Mouse (Mus musculus) MEL (cell line): ENCODE data around the gene Sh3glb1. TPM values are rescaled to one million over a fixed set of nuclear protein-coding genes. Genes with fewer than 3 reads are reported as not detected.

Experiments
- DNase-seq: peaks from one replicate; pipeline ENCODE4 v3.0.0; 2011; ENCODE audit warnings: low read depth, low spot score
- H3K27ac ChIP-seq: 2 replicates; pipeline ENCODE4 v1.5.1; 2012; ENCODE audit warnings: low read depth, mild to moderate bottlenecking, control low read depth, low read length, moderate library complexity; ENCODE audit not compliant: control insufficient read depth
- H3K27me3 ChIP-seq, 2 experiments: fragments of 150-350 bp in 1 of 2; sonication (generic) in 1 of 2; 2 replicates each; pipeline ENCODE4 v1.6.1; 2012; ENCODE audit warnings: low read length in 2 of 2, mild to moderate bottlenecking in 2 of 2, improper control_type of control experiment in 1 of 2, moderate library complexity in 1 of 2; ENCODE audit not compliant: insufficient read depth in 2 of 2, control insufficient read depth in 1 of 2
- H3K36me3 ChIP-seq, 2 experiments: 2 replicates each; pipeline ENCODE4 v1.6.1; 2012 to 2014; ENCODE audit warnings: low read length in 2 of 2, improper control_type of control experiment in 1 of 2, inconsistent platforms in 1 of 2, mild to moderate bottlenecking in 1 of 2; ENCODE audit not compliant: insufficient read depth in 2 of 2, control insufficient read depth in 1 of 2
- H3K4me1 ChIP-seq, 2 experiments: fragments of 150-350 bp in 1 of 2; sonication (generic) in 1 of 2; 2 replicates each; pipeline ENCODE4 v1.6.1; 2012; ENCODE audit warnings: low read length in 2 of 2, improper control_type of control experiment in 1 of 2, mild to moderate bottlenecking in 1 of 2; ENCODE audit not compliant: insufficient read depth in 2 of 2, control insufficient read depth in 1 of 2
- H3K4me3 ChIP-seq, 2 experiments: fragments of 150-350 bp in 1 of 2; sonication (generic) in 1 of 2; 2 replicates each; pipeline ENCODE4 v1.5.1; 2012; ENCODE audit warnings: low read depth in 2 of 2, low read length in 2 of 2, mild to moderate bottlenecking in 2 of 2, moderate library complexity in 2 of 2, control low read depth in 1 of 2, improper control_type of control experiment in 1 of 2; ENCODE audit not compliant: control insufficient read depth in 1 of 2, insufficient read depth in 1 of 2
- H3K79me2 ChIP-seq: 2 replicates; pipeline ENCODE4 v1.6.1; 2012; ENCODE audit warnings: mild to moderate bottlenecking, low read length, moderate library complexity; ENCODE audit not compliant: control insufficient read depth, poor library complexity, insufficient read depth
- H3K9ac ChIP-seq: 2 replicates; pipeline ENCODE4 v1.6.1; 2012; ENCODE audit warnings: low read depth, mild to moderate bottlenecking, control low read depth, low read length, moderate library complexity; ENCODE audit not compliant: control insufficient read depth, poor library complexity, severe bottlenecking
- H3K9me3 ChIP-seq: fragments of 150-350 bp; sonication (generic); replicated peaks from 2 replicates; pipeline ENCODE4 v1.6.1; 2012; ENCODE audit warnings: mild to moderate bottlenecking, low read length, improper control_type of control experiment, moderate library complexity; ENCODE audit not compliant: insufficient read depth
- CHD1 ChIP-seq: IDR thresholded peaks from 2 replicates; pipeline ENCODE4 v1.6.1; 2012; ENCODE audit warnings: low read depth, mild to moderate bottlenecking, inconsistent platforms, low read length, improper control_type of control experiment
- CHD2 ChIP-seq: IDR thresholded peaks from 2 replicates; pipeline ENCODE4 v1.6.1; 2011; ENCODE audit warnings: low read length, improper control_type of control experiment
- CTCF ChIP-seq, 3 experiments: IDR thresholded peaks in 2 of 3; conservative IDR thresholded peaks in 1 of 3; 2 replicates each; pipeline ENCODE4 v1.5.1; 2011 to 2012; ENCODE audit warnings: low read length in 3 of 3, low read depth in 2 of 3, mild to moderate bottlenecking in 2 of 3, improper control_type of control experiment in 1 of 3, inconsistent platforms in 1 of 3, mixed read lengths in 1 of 3, moderate library complexity in 1 of 3; ENCODE audit not compliant: control insufficient read depth in 1 of 3, insufficient read depth in 1 of 3, poor library complexity in 1 of 3, severe bottlenecking in 1 of 3
- ELF1 ChIP-seq: IDR thresholded peaks from 2 replicates; pipeline ENCODE4 v1.6.1; 2014; ENCODE audit warnings: low read depth, mild to moderate bottlenecking, inconsistent platforms, low read length, improper control_type of control experiment, moderate library complexity
- ETS1 ChIP-seq: IDR thresholded peaks from 2 replicates; pipeline ENCODE4 v1.6.1; 2012; ENCODE audit warnings: low read depth, mild to moderate bottlenecking, inconsistent platforms, low read length, improper control_type of control experiment, moderate library complexity
- GABPA ChIP-seq: IDR thresholded peaks from 2 replicates; pipeline ENCODE4 v1.6.1; 2012; ENCODE audit warnings: low read depth, mild to moderate bottlenecking, inconsistent platforms, low read length, improper control_type of control experiment, moderate library complexity
- GATA1 ChIP-seq: IDR thresholded peaks from 2 replicates; pipeline ENCODE4 v1.6.1; 2011; ENCODE audit warnings: low read depth, low read length, improper control_type of control experiment
- HCFC1 ChIP-seq: IDR thresholded peaks from 2 replicates; pipeline ENCODE4 v1.6.1; 2012; ENCODE audit warnings: low read depth, mild to moderate bottlenecking, inconsistent platforms, low read length, improper control_type of control experiment, moderate library complexity
- JUND ChIP-seq: IDR thresholded peaks from 2 replicates; pipeline ENCODE4 v1.6.1; 2011; ENCODE audit warnings: low read depth, mild to moderate bottlenecking, improper control_type of control experiment, low read length
- MAFK ChIP-seq: IDR thresholded peaks from 2 replicates; pipeline ENCODE4 v1.6.1; 2011; ENCODE audit warnings: low read depth, mild to moderate bottlenecking, low read length, improper control_type of control experiment, borderline replicate concordance
- MAX ChIP-seq: IDR thresholded peaks from 2 replicates; pipeline ENCODE4 v1.6.1; 2011; ENCODE audit warnings: low read length, improper control_type of control experiment
- MAZ ChIP-seq: IDR thresholded peaks from 2 replicates; pipeline ENCODE4 v1.6.1; 2012; ENCODE audit warnings: low read depth, mild to moderate bottlenecking, inconsistent platforms, low read length, improper control_type of control experiment
- MYB ChIP-seq: IDR thresholded peaks from 2 replicates; pipeline ENCODE4 v1.6.1; 2011; ENCODE audit warnings: mild to moderate bottlenecking, low read depth, low read length, improper control_type of control experiment
- MYC ChIP-seq: IDR thresholded peaks from 2 replicates; pipeline ENCODE4 v1.6.1; 2011; ENCODE audit warnings: low read depth, mild to moderate bottlenecking, low read length, improper control_type of control experiment, moderate library complexity
- NELFE ChIP-seq: IDR thresholded peaks from 2 replicates; pipeline ENCODE4 v1.6.1; 2011; ENCODE audit warnings: low read depth, low read length, improper control_type of control experiment
- NRF1 ChIP-seq: IDR thresholded peaks from 2 replicates; pipeline ENCODE4 v1.6.1; 2014; ENCODE audit warnings: low read depth, mild to moderate bottlenecking, inconsistent platforms, low read length, improper control_type of control experiment, moderate library complexity; ENCODE audit not compliant: poor library complexity, insufficient read depth, severe bottlenecking
- POLR2A ChIP-seq, 2 experiments: IDR thresholded peaks; 2 replicates each; pipeline ENCODE4 v1.6.1; 2011 to 2012; ENCODE audit warnings: low read length in 2 of 2, mild to moderate bottlenecking in 2 of 2, control low read depth in 1 of 2, improper control_type of control experiment in 1 of 2, low read depth in 1 of 2, moderate library complexity in 1 of 2; ENCODE audit not compliant: control insufficient read depth in 1 of 2, insufficient read depth in 1 of 2, poor library complexity in 1 of 2
- POLR2AphosphoS5 ChIP-seq: IDR thresholded peaks from 2 replicates; pipeline ENCODE4 v1.6.1; 2012; ENCODE audit warnings: low read depth, borderline replicate concordance, mild to moderate bottlenecking, inconsistent platforms, low read length, moderate library complexity, mixed read lengths
- RCOR1 ChIP-seq: IDR thresholded peaks from 2 replicates; pipeline ENCODE4 v1.6.1; 2012; ENCODE audit warnings: low read depth, mild to moderate bottlenecking, inconsistent platforms, low read length, improper control_type of control experiment
- SIN3A ChIP-seq: IDR thresholded peaks from 2 replicates; pipeline ENCODE4 v1.6.1; 2012; ENCODE audit warnings: low read length, improper control_type of control experiment, inconsistent platforms
- TAL1 ChIP-seq: IDR thresholded peaks from 2 replicates; pipeline ENCODE4 v1.6.1; 2012; ENCODE audit warnings: mild to moderate bottlenecking, inconsistent platforms, low read length, moderate library complexity, mixed read lengths
- TBP ChIP-seq: IDR thresholded peaks from 2 replicates; pipeline ENCODE4 v1.8.0; 2011; ENCODE audit warnings: low read depth, low read length, improper control_type of control experiment
- TCF12 ChIP-seq: IDR thresholded peaks from 2 replicates; pipeline ENCODE4 v1.6.1; 2014; ENCODE audit warnings: low read depth, mild to moderate bottlenecking, inconsistent platforms, low read length, improper control_type of control experiment, moderate library complexity
- UBTF ChIP-seq: IDR thresholded peaks from 2 replicates; pipeline ENCODE4 v1.6.1; 2012; ENCODE audit warnings: low read depth, mild to moderate bottlenecking, inconsistent platforms, low read length, improper control_type of control experiment, moderate library complexity, borderline replicate concordance; ENCODE audit not compliant: insufficient read depth
- USF1 ChIP-seq: IDR thresholded peaks from 2 replicates; pipeline ENCODE4 v1.6.1; 2014; ENCODE audit warnings: low read depth, mild to moderate bottlenecking, inconsistent platforms, low read length, improper control_type of control experiment, moderate library complexity
- USF2 ChIP-seq, 2 experiments: IDR thresholded peaks; 2 replicates each; pipeline ENCODE4 v1.6.1; 2011 to 2012; ENCODE audit warnings: improper control_type of control experiment in 2 of 2, low read length in 2 of 2, borderline replicate concordance in 1 of 2, inconsistent platforms in 1 of 2, low read depth in 1 of 2, mild to moderate bottlenecking in 1 of 2; ENCODE audit not compliant: insufficient read depth in 1 of 2
- ZKSCAN1 ChIP-seq: IDR thresholded peaks from 2 replicates; pipeline ENCODE4 v1.6.1; 2012; ENCODE audit warnings: low read depth, mild to moderate bottlenecking, inconsistent platforms, low read length, improper control_type of control experiment, moderate library complexity
- ZMIZ1 ChIP-seq: IDR thresholded peaks from 2 replicates; pipeline ENCODE4 v1.6.1; 2012; ENCODE audit warnings: low read depth, mild to moderate bottlenecking, inconsistent platforms, low read length, improper control_type of control experiment, moderate library complexity
- ZNF384 ChIP-seq: IDR thresholded peaks from 2 replicates; pipeline ENCODE4 v1.6.1; 2012; ENCODE audit warnings: low read depth, mild to moderate bottlenecking, inconsistent platforms, low read length, improper control_type of control experiment
- polyA plus RNA-seq, 2 experiments: library from polyadenylated mRNA; stranded (reverse) in 1 of 2; unstranded in 1 of 2; fragments of >175 nt in 1 of 2; fragments of >200 nt in 1 of 2; gene quantifications; 2 replicates each; pipeline versions ENCODE4 v1.2.1 to v1.2.4; 2012; ENCODE audit warnings: low replicate concordance in 2 of 2, low read depth in 1 of 2; ENCODE audit not compliant: insufficient read length in 2 of 2, insufficient read depth in 1 of 2, missing spikeins in 1 of 2
- total RNA-seq: library from RNA; depleted of rRNA; stranded (reverse); fragments of 300-350 nt; gene quantifications from 2 replicates; pipeline ENCODE4 v1.2.3, GENCODE M21; 2012

Gene Sh3glb1
- total and polyA plus RNA-seq, 3 experiments, result 33.9 to 89.2 (median 61.9) TPM

GRCm38 (mm10) chr3:144672016-144672415 is 48.1 kb downstream of the Sh3glb1 start:
- no peak overlapping the region for H3K9ac ChIP-seq
- no peaks in the 10 kb centered on the region for H3K27me3 ChIP-seq
- DNase-seq, result no peak
- H3K4me1 ChIP-seq, result peaks cover 11 to 19% of the 10 kb centered on the region in 2 experiments
- no peak for TF ChIP-seq POLR2A (IDR thresholded peaks at IDR 0.05; ENCODE audit: control insufficient read depth in 1 of 2, insufficient read depth in 1 of 2, low read depth in 1 of 2, low read length in 2 of 2, poor library complexity in 1 of 2)
- no peak for TF ChIP-seq CTCF (IDR thresholded peaks at IDR 0.05 in 2 of 3, conservative IDR thresholded peaks at IDR 0.05 in 1 of 3; ENCODE audit: control insufficient read depth in 1 of 3, insufficient read depth in 1 of 3, low read depth in 2 of 3, low read length in 3 of 3, poor library complexity in 1 of 3, severe bottlenecking in 1 of 3)
- no peak for TF ChIP-seq MAFK
- TF ChIP-seq CHD2, result no peak
- TF ChIP-seq ZKSCAN1, result no peak
- no peak for TF ChIP-seq POLR2AphosphoS5
- no peak for TF ChIP-seq ELF1
- no peak for TF ChIP-seq USF1
- TF ChIP-seq NELFE, result no peak
- TF ChIP-seq UBTF, result no peak
- peaks cover 0 to 24% of the 10 kb centered on the region in 2 experiments; a peak in 2 of 4 replicates for H3K36me3 ChIP-seq
- H3K27ac ChIP-seq, result no peak overlapping the region
- H3K9me3 ChIP-seq, result no peaks in the 10 kb centered on the region
- no peaks in the 10 kb centered on the region for H3K79me2 ChIP-seq
- H3K4me3 ChIP-seq, result no peak overlapping the region

DNA sequence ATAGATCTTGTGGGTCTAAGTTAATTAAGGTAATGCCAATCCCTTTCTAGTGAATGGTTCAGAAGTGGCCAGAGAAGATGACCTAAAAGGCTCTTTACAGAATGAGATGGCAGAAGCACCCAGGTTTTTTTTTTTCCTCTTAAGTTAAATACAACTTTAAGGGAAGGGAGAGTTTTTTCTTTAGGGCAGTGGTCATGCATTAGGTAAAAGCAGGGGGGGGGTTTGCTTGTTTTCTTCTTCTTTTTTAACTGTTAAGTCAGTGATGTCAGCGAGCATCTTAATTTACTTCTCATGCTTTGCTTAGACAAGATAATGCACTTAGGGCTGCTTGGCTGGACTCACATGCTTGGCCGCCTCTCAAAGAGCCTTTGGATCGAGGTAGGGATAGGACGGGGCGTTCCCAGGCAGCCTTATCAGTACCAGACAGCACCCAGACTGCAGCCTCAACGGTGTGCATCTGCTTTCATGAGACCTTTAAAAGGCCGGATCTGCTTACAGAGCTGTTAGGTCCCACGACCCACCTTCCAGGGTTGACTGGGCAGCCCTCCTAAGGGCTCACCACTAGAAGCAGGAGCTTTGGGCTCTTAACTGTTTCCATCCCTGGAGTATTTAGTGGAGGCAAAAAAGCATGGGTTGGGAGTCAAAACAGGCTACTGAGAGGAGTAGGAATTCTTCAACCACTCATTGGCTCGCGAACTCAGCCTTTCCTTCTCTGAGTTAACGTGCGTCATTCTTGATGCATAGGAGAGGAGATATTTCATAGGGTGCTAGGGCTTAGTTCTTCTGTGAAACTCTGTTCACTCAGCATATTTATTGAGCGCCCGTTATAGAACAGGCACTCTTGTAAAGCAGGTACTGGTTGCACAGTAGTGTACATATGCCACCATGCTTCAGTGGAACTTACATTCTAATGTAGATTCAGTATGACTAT is 49.9 kb downstream of the Sh3glb1 start:
- H3K79me2 ChIP-seq, result no peaks in the 10 kb centered on the region
- peak overlapping the region; percentile 21 for H3K9ac ChIP-seq
- peaks cover 11 to 19% of the 10 kb centered on the region in 2 experiments for H3K4me1 ChIP-seq
- H3K9me3 ChIP-seq, result no peaks in the 10 kb centered on the region
- DNase-seq, result peak; percentile 96
- peak overlapping the region; percentile 17 to 49 for H3K4me3 ChIP-seq
- H3K27me3 ChIP-seq, result no peaks in the 10 kb centered on the region
- peak overlapping the region; percentile 66 for H3K27ac ChIP-seq
- H3K36me3 ChIP-seq, result peaks cover 0 to 24% of the 10 kb centered on the region in 2 experiments; a peak in 2 of 4 replicates
- TF ChIP-seq GATA1, result peak; percentile 92
- no peak for TF ChIP-seq MAX
- no peak for TF ChIP-seq USF2 (IDR thresholded peaks at IDR 0.05; ENCODE audit: borderline replicate concordance in 1 of 2, insufficient read depth in 1 of 2, low read depth in 1 of 2, low read length in 2 of 2)
- TF ChIP-seq GABPA, result no peak
- TF ChIP-seq ETS1, result peak; percentile 96
- peak; percentile 38; the same call in 1 of the 2 replicates for TF ChIP-seq MYC
- TF ChIP-seq MYB, result peak; percentile 69
- TF ChIP-seq MAZ, result peak; percentile 73; the same call in 1 of the 2 replicates
- peak; percentile 94 for TF ChIP-seq TAL1
- TF ChIP-seq CHD1, result no peak
- no peak; the same call in 1 of the 2 replicates for TF ChIP-seq ZMIZ1
- no peak for TF ChIP-seq JUND
- no peak for TF ChIP-seq UBTF
- TF ChIP-seq RCOR1, result peak; percentile 51; the same call in 1 of the 2 replicates
- no peak for TF ChIP-seq MAFK
- TF ChIP-seq NELFE, result no peak
- TF ChIP-seq NRF1, result no peak
- TF ChIP-seq TCF12, result peak; percentile 93
- peak; percentile 83 for TF ChIP-seq SIN3A
- TF ChIP-seq ELF1, result no peak
- no peak; the same call in 1 of the 2 replicates for TF ChIP-seq TBP
- peak; percentile 11; the same call in 1 of the 2 replicates for TF ChIP-seq HCFC1
- TF ChIP-seq ZNF384, result peak; percentile 80
